Mouse (Mus musculus) limb, embryonic 13.5 days (tissue): Measurements from ENCODE around the gene Pde10a. TPM values are rescaled to one million over a fixed set of nuclear protein-coding genes. Genes with fewer than 3 reads are reported as not detected.

Experiments
- ATAC-seq: fragments of 200-750 bp; cut with Nextera tagmentation; 2 replicates; pipeline ENCODE4 v1.8.0; 2017; ENCODE audit warnings: low read depth, moderate number of reproducible peaks, moderate TSS enrichment; ENCODE audit not compliant: low FRiP score
- H3K27ac ChIP-seq: fragments of 300-500 bp; sonication (generic); 2 replicates; pipeline ENCODE4 v1.5.1; 2015; ENCODE audit warnings: inconsistent platforms, mild to moderate bottlenecking, moderate library complexity
- H3K27me3 ChIP-seq: fragments of 300-500 bp; sonication (generic); 2 replicates; pipeline ENCODE4 v1.6.1; 2015; ENCODE audit warnings: mild to moderate bottlenecking, inconsistent platforms
- H3K36me3 ChIP-seq: fragments of 300-500 bp; sonication (generic); 2 replicates; pipeline ENCODE4 v1.6.1; 2015; ENCODE audit warnings: inconsistent platforms, mild to moderate bottlenecking, moderate library complexity
- H3K4me1 ChIP-seq: fragments of 300-500 bp; sonication (generic); 2 replicates; pipeline ENCODE4 v1.6.1; 2015; ENCODE audit warnings: inconsistent platforms
- H3K4me2 ChIP-seq: fragments of 300-500 bp; sonication (generic); replicated peaks from 2 replicates; pipeline ENCODE4 v1.6.1; 2015; ENCODE audit warnings: inconsistent platforms, mild to moderate bottlenecking, moderate library complexity
- H3K4me3 ChIP-seq: fragments of 300-500 bp; sonication (generic); 2 replicates; pipeline ENCODE4 v1.5.1; 2015; ENCODE audit warnings: moderate library complexity, mild to moderate bottlenecking, inconsistent platforms
- H3K9ac ChIP-seq: fragments of 300-500 bp; sonication (generic); 2 replicates; pipeline ENCODE4 v1.6.1; 2015; ENCODE audit warnings: mild to moderate bottlenecking, inconsistent platforms
- H3K9me3 ChIP-seq: fragments of 300-500 bp; sonication (generic); 2 replicates; pipeline ENCODE4 v1.6.1; 2016; ENCODE audit warnings: inconsistent platforms
- WGBS: fragments of 180-500 bp; shearing (Covaris S2); methylation state at CpG from one replicate; pipeline ENCODE4 v1.1.7; 2015; 5-methylcytosine and 5-hydroxymethylcytosine counted together
- polyA plus RNA-seq: library from polyadenylated mRNA; unstranded; fragments of >200 nt; fragmentation: Nextera tagmentation; extraction: Ambion mirVana; gene quantifications from 2 replicates; pipeline ENCODE4 v1.2.1, GENCODE M21; 2015

The Pde10a gene
- polyA plus RNA-seq, 1 experiment from 2014 or later, result 2.4 TPM

- peaks cover 10% of the 10 kb centered on the region for H3K4me1 ChIP-seq
- H3K4me2 ChIP-seq, result no peak overlapping the region
- H3K9ac ChIP-seq, result no peak overlapping the region
- no peaks in the 10 kb centered on the region for H3K9me3 ChIP-seq
- 65% methylated on average over 11 of the region's 11 CpGs for WGBS
- no peak overlapping the region for H3K4me3 ChIP-seq
- ATAC-seq, result no peak
- no peaks in the 10 kb centered on the region for H3K36me3 ChIP-seq
- H3K27me3 ChIP-seq, result no peaks in the 10 kb centered on the region
- H3K27ac ChIP-seq, result no peak overlapping the region
Observed at GRCm38 (mm10) chr17:8636691-8637090, 111.5 kb downstream of the Pde10a start.

GRCm38 (mm10) chr17:8637181-8637580 lies 112.0 kb downstream of the Pde10a start:
- H3K4me3 ChIP-seq, result no peak overlapping the region
- 67% methylated on average over 4 of the region's 4 CpGs for WGBS
- H3K4me1 ChIP-seq, result peaks cover 10% of the 10 kb centered on the region
- H3K27ac ChIP-seq, result no peak overlapping the region
- no peaks in the 10 kb centered on the region for H3K27me3 ChIP-seq
- no peak overlapping the region for H3K4me2 ChIP-seq
- H3K9ac ChIP-seq, result no peak overlapping the region
- H3K9me3 ChIP-seq, result no peaks in the 10 kb centered on the region
- no peak for ATAC-seq
- H3K36me3 ChIP-seq, result no peaks in the 10 kb centered on the region

GRCm38 (mm10) chr17:8639703-8640380 lies 114.7 kb downstream of the Pde10a start:
- no peak overlapping the region for H3K27ac ChIP-seq
- no peak overlapping the region for H3K4me3 ChIP-seq
- H3K9me3 ChIP-seq, result no peaks in the 10 kb centered on the region
- ATAC-seq, result no peak
- no peaks in the 10 kb centered on the region for H3K36me3 ChIP-seq
- H3K9ac ChIP-seq, result no peak overlapping the region
- H3K4me2 ChIP-seq, result no peak overlapping the region
- H3K27me3 ChIP-seq, result no peaks in the 10 kb centered on the region
- WGBS, result 83% methylated on average over 12 of the region's 12 CpGs
- H3K4me1 ChIP-seq, result no peaks in the 10 kb centered on the region

DNA sequence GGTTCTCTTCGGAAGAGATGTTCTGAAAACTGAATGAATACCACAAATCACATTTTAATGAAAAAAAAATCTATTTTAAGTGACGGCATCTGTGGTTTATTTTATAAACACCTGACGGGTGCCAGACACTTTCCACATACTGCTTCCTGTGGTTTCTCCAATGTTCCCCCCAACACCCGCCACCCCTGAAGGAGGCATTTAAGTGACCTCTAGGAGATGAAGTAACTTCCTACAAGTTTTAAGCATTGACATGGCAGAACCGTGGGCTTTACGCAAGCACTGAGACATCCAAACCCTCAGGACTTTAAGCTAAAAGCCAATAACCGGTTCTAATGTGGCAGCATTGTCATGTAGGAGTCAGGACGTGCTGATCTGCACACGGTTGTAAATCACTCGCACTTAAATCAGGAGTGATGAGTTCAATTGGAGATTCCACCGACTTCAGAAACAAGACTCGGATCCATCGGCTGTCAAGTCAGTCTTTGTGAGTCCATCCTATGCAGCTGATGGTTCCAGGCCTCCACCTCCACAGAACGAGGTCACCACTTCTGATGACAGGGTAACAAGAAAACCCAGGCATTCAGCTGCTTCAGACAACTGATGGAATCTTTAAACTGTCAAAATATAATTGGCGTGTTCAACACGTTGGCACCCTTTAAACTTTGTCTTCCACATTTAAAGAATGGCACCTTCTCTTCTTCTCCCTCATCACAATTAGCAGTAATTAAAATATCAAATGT lies 115.7 kb downstream of the Pde10a start:
- Histone ChIP-seq H3K9ac (no peak overlapping the region), H3K9me3 (no peaks in the 10 kb centered on the region), H3K27ac (no peak overlapping the region), H3K4me1 (no peaks in the 10 kb centered on the region), H3K4me2 (no peak overlapping the region), H3K27me3 (no peaks in the 10 kb centered on the region), H3K4me3 (no peak overlapping the region), H3K36me3 (no peaks in the 10 kb centered on the region)
- 72% methylated on average over 16 of the region's 16 CpGs for WGBS
- ATAC-seq, result no peak

- Histone ChIP-seq H3K36me3 (no peaks in the 10 kb centered on the region), H3K4me1 (no peaks in the 10 kb centered on the region), H3K4me3 (no peak overlapping the region), H3K4me2 (no peak overlapping the region), H3K9me3 (no peaks in the 10 kb centered on the region), H3K27me3 (no peaks in the 10 kb centered on the region), H3K9ac (no peak overlapping the region), H3K27ac (no peak overlapping the region)
- ATAC-seq, result no peak
- 71% methylated on average over 3 of the region's 3 CpGs for WGBS
Observed at GRCm38 (mm10) chr17:8641491-8641890, 116.3 kb downstream of the Pde10a start.

DNA sequence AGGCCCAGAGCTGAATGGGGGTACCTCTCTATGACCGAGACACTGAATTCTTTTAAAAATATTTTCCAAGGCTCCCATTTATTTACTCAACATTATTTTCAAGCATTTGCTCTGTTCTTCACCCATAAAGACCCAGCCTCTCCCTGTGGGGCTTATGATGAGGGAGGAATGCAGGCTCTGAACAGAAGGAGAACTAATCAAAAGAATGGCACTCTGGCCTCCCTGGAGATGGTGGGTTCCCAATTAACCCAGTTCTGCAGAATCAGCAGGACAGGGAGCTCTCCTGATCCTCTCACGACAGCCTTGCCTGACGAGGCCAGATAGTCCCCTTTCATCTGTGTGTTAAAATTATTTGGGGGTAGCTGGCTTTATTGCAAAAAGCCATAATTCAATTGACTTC lies 117.2 kb downstream of the Pde10a start:
- ATAC-seq, result no peak
- Histone ChIP-seq H3K9ac (no peak overlapping the region), H3K4me1 (no peaks in the 10 kb centered on the region), H3K36me3 (no peaks in the 10 kb centered on the region), H3K4me3 (no peak overlapping the region), H3K27me3 (no peaks in the 10 kb centered on the region), H3K4me2 (no peak overlapping the region), H3K27ac (no peak overlapping the region), H3K9me3 (no peaks in the 10 kb centered on the region)
- WGBS, result 51% methylated on average over 3 of the region's 3 CpGs

- Histone ChIP-seq H3K4me1 (no peaks in the 10 kb centered on the region), H3K9me3 (no peaks in the 10 kb centered on the region), H3K4me2 (no peak overlapping the region), H3K27me3 (no peaks in the 10 kb centered on the region), H3K9ac (no peak overlapping the region), H3K4me3 (no peak overlapping the region), H3K36me3 (no peaks in the 10 kb centered on the region), H3K27ac (no peak overlapping the region)
- 80% methylated on average over 8 of the region's 8 CpGs for WGBS
- ATAC-seq, result no peak
Observed at GRCm38 (mm10) chr17:8647372-8647871, 122.2 kb downstream of the Pde10a start.

GRCm38 (mm10) chr17:8648310-8648709 lies 123.1 kb downstream of the Pde10a start:
- no peak for ATAC-seq
- Histone ChIP-seq H3K4me1 (no peaks in the 10 kb centered on the region), H3K27ac (no peak overlapping the region), H3K27me3 (no peaks in the 10 kb centered on the region), H3K9me3 (no peaks in the 10 kb centered on the region), H3K36me3 (no peaks in the 10 kb centered on the region), H3K4me2 (no peak overlapping the region), H3K9ac (no peak overlapping the region), H3K4me3 (no peak overlapping the region)
- 71% methylated on average over 3 of the region's 3 CpGs for WGBS

GRCm38 (mm10) chr17:8652681-8653262 lies 127.6 kb downstream of the Pde10a start:
- Histone ChIP-seq H3K36me3 (no peaks in the 10 kb centered on the region), H3K9ac (no peak overlapping the region), H3K4me1 (no peaks in the 10 kb centered on the region), H3K4me2 (no peak overlapping the region), H3K4me3 (no peak overlapping the region), H3K27me3 (no peaks in the 10 kb centered on the region), H3K9me3 (no peaks in the 10 kb centered on the region), H3K27ac (no peak overlapping the region)
- 86% methylated on average over 3 of the region's 3 CpGs for WGBS
- no peak for ATAC-seq

DNA sequence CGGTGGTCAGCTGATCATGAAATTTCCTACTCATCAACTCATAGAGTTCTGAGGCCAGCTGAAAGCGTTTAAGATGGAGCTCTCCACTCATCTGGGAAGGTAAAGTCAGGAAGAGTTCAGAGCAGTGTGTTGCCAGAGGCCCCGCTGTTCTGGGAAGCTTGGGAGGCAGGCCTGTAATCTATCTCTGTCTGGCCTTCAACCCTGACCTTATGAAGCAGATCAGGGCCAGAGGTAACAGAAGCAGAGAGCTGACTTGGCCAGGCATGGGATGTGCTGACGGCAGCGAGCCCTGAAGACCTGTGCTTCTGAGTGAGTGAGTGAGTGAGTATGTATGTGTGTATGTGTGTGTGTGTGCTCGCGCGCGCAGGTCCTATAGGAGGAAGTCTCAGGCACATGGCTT lies 132.5 kb downstream of the Pde10a start:
- H3K36me3 ChIP-seq, result no peaks in the 10 kb centered on the region
- no peak for ATAC-seq
- no peaks in the 10 kb centered on the region for H3K27me3 ChIP-seq
- no peak overlapping the region for H3K27ac ChIP-seq
- H3K4me3 ChIP-seq, result no peak overlapping the region
- H3K9me3 ChIP-seq, result no peaks in the 10 kb centered on the region
- H3K4me2 ChIP-seq, result no peak overlapping the region
- 69% methylated on average over 9 of the region's 9 CpGs for whole genome bisulfite sequencing
- no peak overlapping the region for H3K9ac ChIP-seq
- H3K4me1 ChIP-seq, result no peaks in the 10 kb centered on the region

DNA sequence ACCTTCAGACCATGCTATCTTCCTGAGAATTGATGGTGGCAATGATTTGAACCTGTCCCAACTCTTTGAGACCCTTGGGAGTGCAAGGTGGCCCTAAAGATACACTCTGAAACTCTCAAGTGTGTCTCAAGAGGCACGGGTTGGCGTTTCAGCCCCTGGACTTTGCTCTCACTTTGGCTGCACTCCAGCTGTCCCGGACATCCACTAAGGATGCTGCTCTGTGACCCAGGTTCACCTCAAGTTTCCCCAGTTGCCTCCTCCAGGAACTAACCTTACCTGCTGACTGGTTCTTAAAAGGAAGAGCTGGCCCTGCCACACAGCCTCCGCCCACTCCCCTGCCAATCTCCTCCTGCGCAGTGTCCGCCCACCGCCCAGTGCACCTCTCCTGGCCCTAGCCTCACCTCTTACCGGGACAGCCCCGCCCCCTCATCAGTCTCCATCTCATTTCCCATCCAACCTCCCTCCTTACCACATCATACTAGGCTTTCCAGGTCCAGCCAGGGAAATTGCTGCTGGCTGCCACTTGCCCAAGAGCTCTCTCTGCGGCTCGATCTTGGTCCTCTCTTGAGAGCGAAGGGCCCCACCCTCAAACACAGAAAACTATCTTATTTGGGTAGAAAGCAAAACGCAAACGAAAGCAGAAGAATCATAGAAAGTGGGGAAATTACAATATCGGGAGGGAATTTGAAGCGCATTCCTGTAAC lies 133.7 kb downstream of the Pde10a start:
- Histone ChIP-seq H3K4me1 (no peaks in the 10 kb centered on the region), H3K9me3 (no peaks in the 10 kb centered on the region), H3K27me3 (no peaks in the 10 kb centered on the region), H3K27ac (no peak overlapping the region), H3K4me3 (no peak overlapping the region), H3K9ac (no peak overlapping the region), H3K4me2 (no peak overlapping the region), H3K36me3 (no peaks in the 10 kb centered on the region)
- ATAC-seq, result no peak
- 59% methylated on average over 16 of the region's 16 CpGs for WGBS

- ATAC-seq, result no peak
- WGBS, result 73% methylated on average over 5 of the region's 5 CpGs
Observed at GRCm38 (mm10) chr17:8666912-8667311, 141.7 kb downstream of the Pde10a start.

More at GRCm38 (mm10) chr17:8666912-8667311, 141.7 kb downstream of the Pde10a start:
- H3K27ac ChIP-seq, result no peak overlapping the region
- H3K36me3 ChIP-seq, result no peaks in the 10 kb centered on the region
- no peak overlapping the region for H3K4me2 ChIP-seq
- H3K4me3 ChIP-seq, result no peak overlapping the region
- H3K9me3 ChIP-seq, result no peaks in the 10 kb centered on the region
- H3K4me1 ChIP-seq, result no peaks in the 10 kb centered on the region
- H3K27me3 ChIP-seq, result no peaks in the 10 kb centered on the region
- H3K9ac ChIP-seq, result no peak overlapping the region
